Mouse (Mus musculus) neural tube, embryonic 12.5 days (tissue): ENCODE results near the gene Akap12. TPM values are rescaled to one million over a fixed set of nuclear protein-coding genes. Genes with fewer than 3 reads are reported as not detected.

ENCODE experiments used
- ATAC-seq: fragments of 200-750 bp; cut with Nextera tagmentation; 2 replicates; pipeline ENCODE4 v1.8.0; 2017; ENCODE audit warnings: low read depth, mild to moderate bottlenecking, moderate TSS enrichment, moderate library complexity; ENCODE audit not compliant: low FRiP score
- H3K27ac ChIP-seq: fragments of 300-500 bp; sonication (generic); 2 replicates; pipeline ENCODE4 v1.5.1; 2016
- H3K27me3 ChIP-seq: fragments of 300-500 bp; sonication (generic); replicated peaks from 2 replicates; pipeline ENCODE4 v1.6.1; 2016; ENCODE audit warnings: mild to moderate bottlenecking
- H3K36me3 ChIP-seq: fragments of 300-500 bp; sonication (generic); 2 replicates; pipeline ENCODE4 v1.6.1; 2016; ENCODE audit warnings: mild to moderate bottlenecking
- H3K4me1 ChIP-seq: fragments of 300-500 bp; sonication (generic); 2 replicates; pipeline ENCODE4 v1.6.1; 2016
- H3K4me2 ChIP-seq: fragments of 300-500 bp; sonication (generic); replicated peaks from 2 replicates; pipeline ENCODE4 v1.6.1; 2016; ENCODE audit warnings: mild to moderate bottlenecking
- H3K4me3 ChIP-seq: fragments of 300-500 bp; sonication (generic); 2 replicates; pipeline ENCODE4 v1.5.1; 2016
- H3K9ac ChIP-seq: fragments of 300-500 bp; sonication (generic); 2 replicates; pipeline ENCODE4 v1.6.1; 2016; ENCODE audit warnings: mild to moderate bottlenecking
- H3K9me3 ChIP-seq: fragments of 300-500 bp; sonication (generic); 2 replicates; pipeline ENCODE4 v1.6.1; 2016; ENCODE audit warnings: mild to moderate bottlenecking
- WGBS: fragments of 180-500 bp; shearing (Covaris S2); methylation state at CpG from one replicate; pipeline ENCODE4 v1.1.7; 2016; 5-methylcytosine and 5-hydroxymethylcytosine counted together
- polyA plus RNA-seq: library from polyadenylated mRNA; unstranded; fragments of >200 nt; fragmentation: Nextera tagmentation; extraction: Ambion mirVana; gene quantifications from 2 replicates; pipeline ENCODE4 v1.2.1, GENCODE M21; 2016

The Akap12 gene
- polyA plus RNA-seq, 1 experiment from 2014 or later = 94.2 TPM

GRCm38 (mm10) chr10:4374239-4374638 is 108.1 kb downstream of the Akap12 start:
- Histone ChIP-seq H3K36me3 (peaks cover 27% of the 10 kb centered on the region), H3K4me1 (0 out of 2 replicates have a peak, but pooled peaks cover 3% of the 10 kb centered on the region), H3K9ac (no peak overlapping the region), H3K27me3 (no peaks in the 10 kb centered on the region), H3K9me3 (no peaks in the 10 kb centered on the region), H3K27ac (no peak overlapping the region), H3K4me2 (no peak overlapping the region), H3K4me3 (no peak overlapping the region)
- no peak for ATAC-seq
- WGBS = 96% methylated on average over 7 of the region's 7 CpGs

GRCm38 (mm10) chr10:4374734-4375133 is 108.6 kb downstream of the Akap12 start:
- WGBS = 83% methylated on average over 4 of the region's 4 CpGs

GRCm38 (mm10) chr10:4375267-4375666 is 109.1 kb downstream of the Akap12 start:
- Histone ChIP-seq H3K27me3 (no peaks in the 10 kb centered on the region), H3K36me3 (peaks cover 17% of the 10 kb centered on the region), H3K27ac (no peak overlapping the region), H3K9me3 (no peaks in the 10 kb centered on the region), H3K9ac (no peak overlapping the region), H3K4me2 (no peak overlapping the region), H3K4me1 (0 out of 2 replicates have a peak, but pooled peaks cover 3% of the 10 kb centered on the region), H3K4me3 (no peak overlapping the region)
- WGBS = 26% methylated on average over 7 of the region's 7 CpGs
- no peak for ATAC-seq

More at GRCm38 (mm10) chr10:4374734-4375133, 108.6 kb downstream of the Akap12 start:
- no peaks in the 10 kb centered on the region for H3K9me3 ChIP-seq
- no peak overlapping the region for H3K4me3 ChIP-seq
- H3K36me3 ChIP-seq = peaks cover 22% of the 10 kb centered on the region
- H3K4me1 ChIP-seq = 0 out of 2 replicates have a peak, but pooled peaks cover 3% of the 10 kb centered on the region
- no peak for ATAC-seq
- no peaks in the 10 kb centered on the region for H3K27me3 ChIP-seq
- no peak overlapping the region for H3K4me2 ChIP-seq
- no peak overlapping the region for H3K27ac ChIP-seq
- no peak overlapping the region for H3K9ac ChIP-seq

GRCm38 (mm10) chr10:4376461-4376860 is 110.3 kb downstream of the Akap12 start:
- Histone ChIP-seq H3K27ac (no peak overlapping the region), H3K9ac (no peak overlapping the region), H3K9me3 (no peaks in the 10 kb centered on the region), H3K4me2 (no peak overlapping the region), H3K36me3 (peaks cover 11% of the 10 kb centered on the region), H3K27me3 (no peaks in the 10 kb centered on the region), H3K4me1 (0 out of 2 replicates have a peak, but pooled peaks cover 2% of the 10 kb centered on the region), H3K4me3 (no peak overlapping the region)
- no peak for ATAC-seq
- 78% methylated on average over 7 of the region's 7 CpGs for WGBS

- H3K9me3 ChIP-seq = no peaks in the 10 kb centered on the region
- H3K4me2 ChIP-seq = no peak overlapping the region
- no peak overlapping the region for H3K9ac ChIP-seq
- no peaks in the 10 kb centered on the region for H3K4me1 ChIP-seq
- H3K36me3 ChIP-seq = peaks cover 11% of the 10 kb centered on the region
- 86% methylated on average over 7 of the region's 7 CpGs for WGBS
- no peaks in the 10 kb centered on the region for H3K27me3 ChIP-seq
- H3K27ac ChIP-seq = no peak overlapping the region
- ATAC-seq = no peak
- no peak overlapping the region for H3K4me3 ChIP-seq
Measured at GRCm38 (mm10) chr10:4376931-4377330, 110.8 kb downstream of the Akap12 start.

GRCm38 (mm10) chr10:4380748-4381147 is 114.6 kb downstream of the Akap12 start:
- no peaks in the 10 kb centered on the region for H3K36me3 ChIP-seq
- peaks cover 1% of the 10 kb centered on the region; the same call in 1 of the 2 replicates for H3K4me1 ChIP-seq
- no peak overlapping the region for H3K9ac ChIP-seq
- no peak overlapping the region for H3K4me2 ChIP-seq
- H3K9me3 ChIP-seq = no peaks in the 10 kb centered on the region
- no peak overlapping the region for H3K27ac ChIP-seq
- WGBS = 88% methylated on average over 5 of the region's 5 CpGs
- ATAC-seq = no peak
- H3K4me3 ChIP-seq = no peak overlapping the region
- H3K27me3 ChIP-seq = no peaks in the 10 kb centered on the region

GRCm38 (mm10) chr10:4384244-4384643 is 118.1 kb downstream of the Akap12 start:
- peaks cover 14% of the 10 kb centered on the region for H3K4me1 ChIP-seq
- no peak for ATAC-seq
- H3K27ac ChIP-seq = no peak overlapping the region
- no peak overlapping the region for H3K4me2 ChIP-seq
- no peaks in the 10 kb centered on the region for H3K27me3 ChIP-seq
- no peak overlapping the region for H3K4me3 ChIP-seq
- H3K36me3 ChIP-seq = no peaks in the 10 kb centered on the region
- H3K9ac ChIP-seq = no peak overlapping the region
- WGBS = 91% methylated on average over 7 of the region's 7 CpGs
- no peaks in the 10 kb centered on the region for H3K9me3 ChIP-seq

GRCm38 (mm10) chr10:4386609-4387591 is 120.7 kb downstream of the Akap12 start:
- H3K36me3 ChIP-seq = no peaks in the 10 kb centered on the region
- peak overlapping the region; percentile 99 for H3K27ac ChIP-seq
- under 1% methylated on average over 112 of the region's 133 CpGs for WGBS
- peak overlapping the region; percentile 99 for H3K4me3 ChIP-seq
- no peaks in the 10 kb centered on the region for H3K9me3 ChIP-seq
- peak; percentile 93 for ATAC-seq
- no peaks in the 10 kb centered on the region for H3K27me3 ChIP-seq
- H3K9ac ChIP-seq = peak overlapping the region; percentile 100
- peaks cover 34% of the 10 kb centered on the region for H3K4me1 ChIP-seq
- peak overlapping the region; percentile 92 for H3K4me2 ChIP-seq

GRCm38 (mm10) chr10:4387701-4388383 is 121.7 kb downstream of the Akap12 start, which contains the start of gene Zbtb2:
Gene Zbtb2 (minus strand): TSS chr10:4388108.
- WGBS = under 1% methylated on average over 79 of the region's 87 CpGs

GRCm38 (mm10) chr10:4388384-4388745 is 122.2 kb downstream of the Akap12 start:
- Histone ChIP-seq H3K4me3 (peak overlapping the region; percentile 99), H3K36me3 (no peaks in the 10 kb centered on the region), H3K27me3 (no peaks in the 10 kb centered on the region), H3K4me2 (peak overlapping the region; percentile 92), H3K9me3 (no peaks in the 10 kb centered on the region), H3K4me1 (peaks cover 34% of the 10 kb centered on the region), H3K27ac (peak overlapping the region; percentile 99), H3K9ac (peak overlapping the region; percentile 100)
- 1% methylated on average over 19 of the region's 19 CpGs for WGBS
- no peak for ATAC-seq

More at GRCm38 (mm10) chr10:4387701-4388383, 121.7 kb downstream of the Akap12 start, which contains the start of gene Zbtb2:
- H3K4me1 ChIP-seq = peaks cover 34% of the 10 kb centered on the region
- peak within 1 kb of the TSS; percentile 100 for H3K9ac ChIP-seq
- H3K27ac ChIP-seq = peak within 1 kb of the TSS; percentile 99
- H3K4me3 ChIP-seq = peak within 1 kb of the TSS; percentile 99
- ATAC-seq = peak; percentile 3
- H3K4me2 ChIP-seq = peak within 1 kb of the TSS; percentile 92
- H3K9me3 ChIP-seq = no peaks in the 10 kb centered on the region
- H3K27me3 ChIP-seq = no peaks in the 10 kb centered on the region
- H3K36me3 ChIP-seq = no peaks in the 10 kb centered on the region

- Histone ChIP-seq H3K4me1 (peaks cover 34% of the 10 kb centered on the region), H3K4me2 (peak overlapping the region; percentile 92), H3K9ac (peak overlapping the region; percentile 100), H3K9me3 (no peaks in the 10 kb centered on the region), H3K27me3 (no peaks in the 10 kb centered on the region), H3K4me3 (peak overlapping the region; percentile 99), H3K27ac (no peak overlapping the region), H3K36me3 (no peaks in the 10 kb centered on the region)
- WGBS = 30% methylated on average over 10 of the region's 10 CpGs
- no peak for ATAC-seq
Measured at GRCm38 (mm10) chr10:4389036-4389435, 122.9 kb downstream of the Akap12 start.
